Mouse (Mus musculus): ENCODE results near the gene Kcna2. TPM values are rescaled to one million over a fixed set of nuclear protein-coding genes. Genes with fewer than 3 reads are reported as not detected.

Gene Kcna2
- total RNA-seq, 2 experiments from 2014 or later: 1.4 to 2.0 TPM

DNA sequence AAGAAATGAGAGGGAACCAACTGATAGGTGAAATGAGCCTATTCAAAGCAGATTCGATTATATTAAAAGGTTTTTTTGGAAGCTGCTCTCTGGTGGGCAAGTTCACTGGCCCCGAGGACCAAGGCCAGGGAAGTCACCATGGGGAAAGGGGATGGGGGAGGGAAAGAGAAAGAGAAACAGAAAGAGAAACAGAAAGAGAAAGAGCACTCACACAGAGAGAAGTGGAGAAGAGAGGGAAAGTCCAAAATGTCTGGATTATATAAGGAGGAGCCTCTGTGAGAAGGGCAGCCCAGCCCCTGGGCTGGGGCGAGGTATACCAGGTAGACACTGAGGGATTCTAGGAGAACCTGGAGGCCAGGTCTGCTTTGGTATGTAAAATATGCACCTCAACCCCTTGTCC, 33.5 kb downstream of the Kcna2 start:
- intact Hi-C loops (cut with DNase I): no loop called here

DNA sequence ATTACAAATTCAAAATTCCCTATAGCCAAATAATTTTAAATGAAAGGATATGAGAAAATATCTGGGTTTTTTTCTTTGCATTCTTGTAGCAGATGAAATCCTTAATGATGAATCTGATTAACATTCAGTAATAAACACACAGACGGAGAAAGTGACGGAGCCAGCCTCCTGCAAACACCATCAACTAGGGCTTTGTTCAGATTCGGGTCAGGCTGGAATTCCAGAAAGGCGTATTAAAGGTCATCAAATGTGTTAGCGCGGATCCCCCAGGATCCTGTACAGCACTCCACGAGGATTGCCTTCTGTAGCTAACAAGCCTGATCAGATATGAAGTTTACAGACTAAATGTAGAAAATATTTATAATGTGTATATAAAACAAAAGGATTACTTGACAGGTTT, 46.2 kb downstream of the Kcna2 start:
- intact Hi-C loops (cut with DNase I): no loop called here
- DNase-seq (ENCODE audit: low spot score): no peak

More for the DNA sequence above, 33.5 kb downstream of the Kcna2 start:
- DNase-seq (ENCODE audit: low spot score): no peak

DNA sequence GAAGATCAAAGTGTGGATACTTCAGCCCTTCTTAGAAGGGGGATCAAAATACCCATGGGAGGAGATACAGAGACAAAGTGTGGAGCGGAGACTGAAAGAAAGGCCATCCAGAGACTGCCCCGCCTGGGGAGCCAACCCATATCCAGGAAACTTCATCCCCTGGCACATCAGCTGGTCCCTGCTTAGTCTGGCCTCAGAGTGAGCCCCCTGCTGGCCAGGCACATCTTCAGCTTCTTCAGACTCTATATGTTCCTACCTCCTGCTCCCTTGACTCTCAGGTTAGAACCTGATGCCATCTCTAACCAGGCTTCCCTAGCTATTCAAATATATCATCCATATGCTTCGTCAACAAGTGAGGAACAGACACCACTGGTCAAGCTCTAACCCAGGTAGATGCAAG, 48.1 kb downstream of the Kcna2 start:
- intact Hi-C loops (cut with DNase I): loop anchor here (2.0 kb wide), 1 partner anchor 54 kb away; no protein-coding TSS in a partner anchor
- DNase-seq (ENCODE audit: low spot score): no peak

DNA sequence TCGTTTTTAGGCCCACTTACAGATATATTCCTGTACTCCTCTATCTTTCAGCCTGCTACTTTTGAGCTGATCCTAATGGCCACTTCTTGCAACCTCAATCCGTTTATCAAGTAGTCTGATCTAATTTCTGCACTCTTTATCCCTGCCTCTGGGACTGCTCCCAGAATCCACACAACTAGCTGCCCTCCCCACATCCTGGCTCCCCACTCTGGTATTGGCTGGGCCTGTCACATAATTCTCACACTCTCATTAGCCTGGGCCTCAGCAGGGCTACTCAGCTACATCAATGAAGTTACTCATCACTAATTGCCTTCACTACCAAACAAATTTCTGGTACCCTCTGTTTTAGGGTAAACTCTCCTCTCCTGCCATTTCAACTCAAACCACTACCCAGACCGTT, 49.5 kb downstream of the Kcna2 start:
- intact Hi-C loops (cut with DNase I): no loop called here
- DNase-seq (ENCODE audit: low spot score): no peak

DNA sequence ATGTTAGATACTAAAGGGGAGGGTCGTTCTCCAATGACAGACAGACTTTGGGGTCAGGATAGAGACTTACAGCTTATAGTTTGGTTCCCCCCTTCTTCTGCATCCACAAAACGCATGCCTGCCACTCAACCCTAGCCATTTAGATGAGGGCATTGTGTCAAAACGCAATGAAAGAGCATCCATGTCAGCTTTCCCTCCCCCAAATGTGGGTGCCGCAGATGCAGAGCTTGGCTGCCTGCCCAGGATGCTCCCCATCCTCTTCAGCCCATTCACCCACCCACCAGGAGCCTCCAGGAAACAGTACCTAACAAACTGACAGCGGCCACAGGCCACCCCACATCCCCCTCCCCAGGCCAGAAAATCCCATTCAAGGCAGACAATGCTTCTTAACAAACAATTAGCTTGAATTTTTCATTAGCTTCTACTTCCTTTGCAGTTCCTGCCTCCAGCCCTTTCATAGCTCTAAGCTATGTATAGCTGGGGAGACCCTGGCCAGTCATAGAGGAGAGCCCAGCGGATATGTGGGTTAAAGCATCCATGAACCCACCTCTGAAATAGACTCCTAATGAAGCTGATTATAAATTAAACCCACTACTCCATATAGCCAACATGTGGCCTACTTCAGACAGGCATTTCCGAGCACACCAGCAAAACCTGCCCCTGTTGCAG, 50.1 kb downstream of the Kcna2 start:
- intact Hi-C loops (cut with DNase I): no loop called here
- no peak for DNase-seq (ENCODE audit: low spot score)

DNA sequence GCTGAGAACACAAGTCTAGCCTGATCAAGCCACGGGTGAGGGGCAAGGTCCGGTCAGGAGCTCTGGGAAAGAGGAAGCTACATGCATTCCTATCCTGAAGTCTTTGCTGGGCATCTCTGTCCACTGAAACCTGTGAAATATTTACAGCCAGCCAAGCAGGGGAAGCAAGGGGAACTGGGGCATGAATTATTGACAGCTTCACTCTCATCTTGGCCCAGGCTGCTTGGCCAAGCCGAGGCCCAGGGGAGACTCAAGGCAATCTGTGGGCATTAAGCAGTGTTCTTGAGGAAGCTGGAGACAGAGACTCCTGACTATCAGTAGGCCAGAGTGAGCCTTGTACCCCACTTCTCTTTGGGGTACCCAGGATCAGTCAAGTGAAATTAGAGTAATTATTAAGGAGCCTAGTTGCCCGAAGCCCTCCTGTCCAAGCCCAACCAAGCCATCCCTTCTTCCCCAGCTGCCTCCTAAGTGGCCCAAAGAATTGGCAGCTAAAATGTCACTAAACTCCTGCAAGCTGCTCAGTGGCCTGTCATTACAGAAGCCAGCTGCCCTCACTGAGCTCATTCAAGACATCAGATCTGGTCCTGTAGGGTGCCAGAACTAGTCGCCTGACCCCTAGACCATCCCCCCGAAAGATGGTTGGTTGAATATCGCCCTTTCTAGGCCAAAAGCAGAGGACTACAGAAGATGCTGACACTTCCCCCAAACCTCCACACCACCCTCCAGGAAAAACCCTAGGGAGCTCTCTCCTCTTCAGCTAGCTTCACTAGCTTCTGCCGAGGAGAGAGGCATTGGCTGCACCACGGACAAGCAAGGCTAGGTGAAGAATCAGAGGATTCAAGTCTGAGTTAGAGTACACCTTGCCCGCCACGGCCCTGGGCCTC, 53.1 kb downstream of the Kcna2 start:
- DNase-seq (ENCODE audit: low spot score): no peak
- intact Hi-C loops (cut with DNase I): no loop called here

DNA sequence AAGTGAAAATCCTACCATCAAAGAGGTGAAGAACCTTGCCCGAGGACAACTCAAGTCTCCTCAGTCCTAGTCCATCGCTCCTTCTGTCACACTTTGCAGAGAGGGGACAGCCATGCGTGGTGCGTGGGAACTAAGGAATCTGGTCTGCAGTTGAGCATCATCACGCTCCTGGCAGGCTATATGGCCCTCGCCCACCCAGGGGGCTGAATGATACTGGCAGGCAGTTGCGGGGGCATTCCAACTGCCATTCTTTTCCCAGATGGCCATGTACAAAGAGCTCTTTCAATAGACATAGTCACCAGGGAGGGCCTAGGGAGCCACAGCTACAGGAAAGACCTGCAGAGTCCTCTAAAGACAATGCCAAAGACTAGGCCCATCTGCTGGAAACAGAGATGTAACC, 57.9 kb downstream of the Kcna2 start:
- no peak for DNase-seq (ENCODE audit: low spot score)
- intact Hi-C loops (cut with DNase I): no loop called here

DNA sequence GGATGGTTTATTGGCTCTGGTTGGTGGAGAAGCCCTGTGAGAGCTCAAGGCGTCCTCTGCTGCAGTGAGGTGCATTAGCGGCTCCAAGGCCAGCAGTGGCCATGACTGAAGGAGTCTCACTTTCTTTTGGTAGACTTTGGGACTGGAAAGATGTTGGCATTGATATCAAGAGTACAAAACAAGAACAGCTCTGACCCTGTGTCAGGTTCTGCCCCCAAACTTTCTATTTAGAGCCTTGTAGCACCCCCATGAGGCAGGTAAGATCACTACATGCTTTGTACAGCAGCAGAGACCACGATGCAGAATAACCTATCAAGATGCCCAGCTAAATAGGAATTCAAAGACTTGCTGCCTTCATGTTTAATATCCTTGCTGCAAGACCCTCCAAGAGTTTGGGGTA, 58.5 kb downstream of the Kcna2 start:
- intact Hi-C loops (cut with DNase I): no loop called here
- DNase-seq (ENCODE audit: low spot score): no peak

DNA sequence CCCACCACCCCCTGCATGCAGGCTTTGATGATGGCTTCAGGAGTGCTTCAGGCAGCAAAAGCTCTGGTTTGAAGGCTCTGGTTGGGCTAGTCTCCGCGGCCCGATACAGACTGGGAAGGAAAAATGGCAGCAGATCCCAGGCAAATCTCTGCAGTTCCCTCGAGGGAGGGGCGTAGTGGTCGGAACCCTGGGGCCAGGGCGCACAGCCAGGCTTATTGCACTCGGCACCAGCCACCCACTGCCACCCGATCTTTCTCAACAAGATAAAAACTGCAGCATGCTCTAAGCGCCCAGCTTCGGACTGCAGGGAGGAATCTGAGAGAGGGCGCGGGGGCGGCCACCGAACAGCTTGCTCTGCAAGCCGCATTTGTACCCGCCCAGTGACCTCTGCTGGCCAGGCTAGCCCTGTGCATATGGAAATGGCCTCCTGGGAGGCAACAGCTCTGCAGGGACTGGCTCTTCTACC, 58.9 kb downstream of the Kcna2 start:
- DNase-seq (ENCODE audit: low spot score): no peak
- intact Hi-C loops (cut with DNase I): loop anchor here (2.0 kb wide), 1 partner anchor 65 kb away; no protein-coding TSS in a partner anchor

DNA sequence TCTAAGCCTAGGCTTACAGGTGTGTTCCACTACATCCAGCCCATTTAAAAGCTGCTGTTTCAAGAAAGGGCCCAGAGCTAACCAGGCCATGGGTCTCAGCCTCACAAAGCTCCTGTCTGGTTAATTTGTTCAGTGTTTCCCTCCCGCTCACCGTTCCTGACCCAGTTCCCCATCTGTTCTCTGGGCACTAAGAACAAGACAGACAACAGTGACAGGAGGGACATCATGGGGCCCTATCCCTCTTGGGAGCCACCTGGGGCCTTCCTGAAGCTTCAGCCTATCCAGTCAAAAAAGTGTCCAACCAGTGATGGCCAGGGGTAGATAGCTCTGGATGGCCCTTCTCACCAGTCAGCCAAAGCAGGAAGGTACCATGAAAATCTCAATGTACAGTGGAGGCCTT, 61.8 kb downstream of the Kcna2 start:
- no peak for DNase-seq (ENCODE audit: low spot score)
- intact Hi-C loops (cut with DNase I): no loop called here

Other genes with a start within 250 kb of the Kcna2 start
- gene Kcna3, start 65.0 kb upstream of the Kcna2 start, total RNA-seq (2021): under 1 TPM; 0.36 to 0.47 TPM
- gene Kcna10, start 81.9 kb downstream of the Kcna2 start, total RNA-seq (2021): not detected
- under 1 TPM in 1 of 2 experiments, not detected in 1; 0.22 TPM for gene Cym, start 120.6 kb downstream of the Kcna2 start, total RNA-seq (2021)
- gene A630076J17Rik, start 129.5 kb downstream of the Kcna2 start, total RNA-seq (2021): not detected
- not detected for gene Prok1, start 138.6 kb downstream of the Kcna2 start, total RNA-seq (2021)
- 10 to 100 TPM; 65.2 to 66.1 TPM for gene Lamtor5, start 177.7 kb downstream of the Kcna2 start, total RNA-seq (2021)
- under 1 TPM; 0.26 to 0.36 TPM for gene Slc16a4, start 190.1 kb downstream of the Kcna2 start, total RNA-seq (2021)
- gene Rbm15, start 232.5 kb downstream of the Kcna2 start, total RNA-seq (2021): 10 to 100 TPM; 20.5 to 23.7 TPM

Measured in heart, postnatal 25 days (tissue).